Mouse (Mus musculus): ENCODE data around the gene Oser1.

DNA sequence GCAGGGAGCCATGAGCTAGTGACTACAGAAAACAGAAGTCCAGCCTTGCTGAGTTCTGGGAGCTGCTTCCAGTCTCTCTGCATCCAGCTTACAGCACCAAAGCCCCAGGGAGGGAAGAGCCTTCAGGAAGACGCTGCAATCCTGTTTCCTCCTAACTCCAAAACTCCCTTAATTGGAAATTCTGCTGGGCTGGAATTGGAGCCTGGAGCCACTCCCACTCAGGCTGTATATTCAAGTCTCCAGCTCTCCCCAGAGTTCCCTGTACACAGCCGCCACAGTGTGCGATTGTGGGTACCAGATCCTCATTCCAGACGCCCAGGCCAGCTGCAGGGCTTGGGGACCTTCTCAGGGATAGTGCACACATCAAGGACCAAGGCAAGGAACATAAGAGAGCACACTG is 54.3 kb downstream of the Oser1 start:
- TF ChIP-seq CTCF (IDR thresholded peaks at IDR 0.05; ENCODE audit: low read depth), result no peak
- TF ChIP-seq EP300 (IDR thresholded peaks at IDR 0.05; ENCODE audit: low read depth), result no peak

All from liver, embryonic 14.5 days (tissue).